Mouse (Mus musculus): ENCODE data around the gene Thrb.

GRCm38 (mm10) chr14:17922807-17923704 lies 263.0 kb downstream of the Thrb start:
- TF ChIP-seq CTCF (IDR thresholded peaks at IDR 0.05; ENCODE audit: control insufficient read depth, insufficient read depth, low read length) (no peak), POLR2A (IDR thresholded peaks at IDR 0.05; ENCODE audit: borderline replicate concordance, control insufficient read depth, low read depth, low read length) (no peak)
